Mouse (Mus musculus): ENCODE data around the gene Catsperz.

DNA sequence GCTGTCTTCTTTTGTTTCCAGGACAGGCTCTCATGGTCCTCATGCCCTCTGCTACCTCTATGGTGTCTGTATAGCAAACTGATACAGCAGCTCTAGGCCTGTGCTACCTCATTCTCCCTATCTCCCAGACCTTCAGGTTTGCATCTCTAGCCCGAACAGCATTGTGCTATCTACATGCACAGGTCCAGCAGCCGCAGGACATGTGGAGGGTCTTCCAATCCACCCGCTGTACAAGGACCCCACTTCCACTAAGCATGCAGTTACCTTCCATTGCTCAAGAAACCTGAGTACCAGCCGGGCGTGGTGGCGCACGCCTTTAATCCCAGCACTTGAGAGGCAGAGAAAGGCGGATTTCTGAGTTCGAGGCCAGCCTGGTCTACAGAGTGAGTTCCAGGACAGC lies 10.6 kb downstream of the Catsperz start:
- TF ChIP-seq CTCF (IDR thresholded peaks at IDR 0.05; ENCODE audit: low read depth) (no peak), EP300 (IDR thresholded peaks at IDR 0.05; ENCODE audit: low read depth) (no peak)

Data from liver, postnatal 0 days (tissue).